Mouse (Mus musculus) frontal cortex, postnatal 25 days (tissue): ENCODE results near the gene Spc25.

Source experiments
- DNase-seq, 2 experiments: peaks; one replicate each; pipeline ENCODE4 v3.0.0; 2022; ENCODE audit warnings: low spot score in 2 of 2

Spc25 gene

GRCm38 (mm10) chr2:69187990-69188389 lies 18.0 kb downstream of the Spc25 start:
- no peak for DNase-seq

GRCm38 (mm10) chr2:69179721-69180120 lies 26.3 kb downstream of the Spc25 start:
- no peak for DNase-seq

- no peak for DNase-seq
Observed at GRCm38 (mm10) chr2:69175296-69175695, 30.7 kb downstream of the Spc25 start.

GRCm38 (mm10) chr2:69170395-69171077 lies 35.5 kb downstream of the Spc25 start:
- no peak for DNase-seq

GRCm38 (mm10) chr2:69158907-69159306 lies 47.1 kb downstream of the Spc25 start:
- DNase-seq, result no peak

GRCm38 (mm10) chr2:69156283-69156682 lies 49.7 kb downstream of the Spc25 start:
- no peak for DNase-seq

GRCm38 (mm10) chr2:69155861-69156260 lies 50.1 kb downstream of the Spc25 start:
- DNase-seq, result no peak

- no peak for DNase-seq
Observed at GRCm38 (mm10) chr2:69150841-69151240, 55.2 kb downstream of the Spc25 start.

- no peak for DNase-seq
Observed at GRCm38 (mm10) chr2:69149154-69149553, 56.8 kb downstream of the Spc25 start.

- no peak for DNase-seq
Observed at GRCm38 (mm10) chr2:69148691-69149090, 57.3 kb downstream of the Spc25 start.
